Mouse (Mus musculus) limb, embryonic 11.5 days (tissue): ENCODE data around the gene Psmd5. TPM values are rescaled to one million over a fixed set of nuclear protein-coding genes. Genes with fewer than 3 reads are reported as not detected.

ENCODE experiments used
- ATAC-seq: fragments of 200-750 bp; cut with Nextera tagmentation; 2 replicates; pipeline ENCODE4 v1.8.0; 2017; ENCODE audit warnings: low read depth; ENCODE audit not compliant: insufficient number of reproducible peaks, low FRiP score, low TSS enrichment
- DNase-seq: peaks from one replicate; pipeline ENCODE4 v3.0.0-alpha.2; 2015; ENCODE audit warnings: low spot score
- H3K27ac ChIP-seq: fragments of 300-500 bp; sonication (generic); replicated peaks from 2 replicates; pipeline ENCODE4 v1.5.1; 2014; ENCODE audit warnings: low read depth, mild to moderate bottlenecking, low read length
- H3K27me3 ChIP-seq: fragments of 300-500 bp; sonication (generic); 2 replicates; pipeline ENCODE4 v1.6.1; 2014; ENCODE audit warnings: mild to moderate bottlenecking, low read length, mixed read lengths; ENCODE audit not compliant: control insufficient read depth, insufficient read depth
- H3K36me3 ChIP-seq: fragments of 300-500 bp; sonication (generic); 2 replicates; pipeline ENCODE4 v1.6.1; 2014; ENCODE audit warnings: mild to moderate bottlenecking, low read length, moderate library complexity, mixed read lengths; ENCODE audit not compliant: control insufficient read depth, insufficient read depth
- H3K4me1 ChIP-seq: fragments of 300-500 bp; sonication (generic); 2 replicates; pipeline ENCODE4 v1.6.1; 2014; ENCODE audit warnings: low read length, mixed read lengths; ENCODE audit not compliant: control insufficient read depth, insufficient read depth
- H3K4me2 ChIP-seq: fragments of 300-500 bp; sonication (generic); 2 replicates; pipeline ENCODE4 v1.6.1; 2014; ENCODE audit warnings: low read depth, mild to moderate bottlenecking, moderate library complexity; ENCODE audit not compliant: severe bottlenecking
- H3K4me3 ChIP-seq: fragments of 300-500 bp; sonication (generic); 2 replicates; pipeline ENCODE4 v1.5.1; 2014; ENCODE audit warnings: low read depth, low read length
- H3K9ac ChIP-seq: fragments of 300-500 bp; sonication (generic); 2 replicates; pipeline ENCODE4 v1.6.1; 2014; ENCODE audit warnings: mild to moderate bottlenecking, low read length
- H3K9me3 ChIP-seq: fragments of 300-500 bp; sonication (generic); 2 replicates; pipeline ENCODE4 v1.6.1; 2016; ENCODE audit warnings: low read length; ENCODE audit not compliant: control insufficient read depth
- WGBS: fragments of 180-500 bp; shearing (Covaris S2); extraction: QIAGEN DNeasy Blood & Tissue Kit; methylation state at CpG from one replicate; pipeline ENCODE4 v1.1.7; 2014; 5-methylcytosine and 5-hydroxymethylcytosine counted together
- polyA plus RNA-seq: library from polyadenylated mRNA; unstranded; fragments of >200 nt; fragmentation: Nextera tagmentation; extraction: Ambion mirVana; gene quantifications from 2 replicates; pipeline ENCODE4 v1.2.1, GENCODE M21; 2014

Gene Psmd5
- polyA plus RNA-seq, 1 experiment from 2014 or later, result 128 TPM

GRCm38 (mm10) chr2:34901726-34902125 lies 27.0 kb upstream of the Psmd5 start:
- Histone ChIP-seq H3K4me2 (no peak overlapping the region), H3K9ac (no peak overlapping the region), H3K4me3 (no peak overlapping the region), H3K4me1 (0 out of 2 replicates have a peak, but pooled peaks cover 7% of the 10 kb centered on the region), H3K9me3 (no peaks in the 10 kb centered on the region), H3K36me3 (no peaks in the 10 kb centered on the region), H3K27me3 (peaks cover 7% of the 10 kb centered on the region; the same call in 1 of the 2 replicates), H3K27ac (no peak overlapping the region)
- ATAC-seq (no peak), DNase-seq (no peak)
- WGBS, result 78% methylated on average over 4 of the region's 4 CpGs

GRCm38 (mm10) chr2:34900412-34900811 lies 25.6 kb upstream of the Psmd5 start:
- no peak for ATAC-seq
- Histone ChIP-seq H3K27ac (no peak overlapping the region), H3K4me3 (no peak overlapping the region), H3K4me2 (no peak overlapping the region), H3K9ac (no peak overlapping the region), H3K36me3 (no peaks in the 10 kb centered on the region), H3K9me3 (no peaks in the 10 kb centered on the region), H3K27me3 (0 out of 2 replicates have a peak, but pooled peaks cover 2% of the 10 kb centered on the region), H3K4me1 (0 out of 2 replicates have a peak, but pooled peaks cover 7% of the 10 kb centered on the region)
- 86% methylated on average over 1 of the region's 1 CpGs for WGBS
- DNase-seq, result no peak

GRCm38 (mm10) chr2:34899682-34900081 lies 24.9 kb upstream of the Psmd5 start:
- no peak overlapping the region for H3K27ac ChIP-seq
- 81% methylated on average over 11 of the region's 11 CpGs for WGBS

GRCm38 (mm10) chr2:34897820-34898219 lies 23.1 kb upstream of the Psmd5 start:
- H3K27me3 ChIP-seq, result 0 out of 2 replicates have a peak, but pooled peaks cover 2% of the 10 kb centered on the region
- no peaks in the 10 kb centered on the region for H3K4me1 ChIP-seq
- H3K4me3 ChIP-seq, result no peak overlapping the region
- ATAC-seq, result no peak
- H3K9me3 ChIP-seq, result no peaks in the 10 kb centered on the region
- 27% methylated on average over 10 of the region's 10 CpGs for WGBS
- no peak overlapping the region for H3K27ac ChIP-seq
- DNase-seq, result peak; percentile 30
- H3K4me2 ChIP-seq, result no peak overlapping the region
- H3K36me3 ChIP-seq, result no peaks in the 10 kb centered on the region
- H3K9ac ChIP-seq, result no peak overlapping the region

More at GRCm38 (mm10) chr2:34899682-34900081, 24.9 kb upstream of the Psmd5 start:
- DNase-seq (no peak), ATAC-seq (no peak)
- Histone ChIP-seq H3K4me2 (no peak overlapping the region), H3K9ac (no peak overlapping the region), H3K27me3 (0 out of 2 replicates have a peak, but pooled peaks cover 2% of the 10 kb centered on the region), H3K4me1 (0 out of 2 replicates have a peak, but pooled peaks cover 4% of the 10 kb centered on the region), H3K4me3 (no peak overlapping the region), H3K9me3 (no peaks in the 10 kb centered on the region), H3K36me3 (no peaks in the 10 kb centered on the region)

- Histone ChIP-seq H3K4me1 (no peaks in the 10 kb centered on the region), H3K4me2 (no peak overlapping the region), H3K36me3 (no peaks in the 10 kb centered on the region), H3K27ac (no peak overlapping the region), H3K27me3 (0 out of 2 replicates have a peak, but pooled peaks cover 2% of the 10 kb centered on the region), H3K4me3 (no peak overlapping the region), H3K9ac (no peak overlapping the region), H3K9me3 (no peaks in the 10 kb centered on the region)
- ATAC-seq (no peak), DNase-seq (no peak)
- WGBS, result 77% methylated on average over 17 of the region's 17 CpGs
Measured at GRCm38 (mm10) chr2:34896821-34897460, 22.2 kb upstream of the Psmd5 start.

GRCm38 (mm10) chr2:34895503-34896113 lies 20.8 kb upstream of the Psmd5 start:
- Histone ChIP-seq H3K4me3 (no peak overlapping the region), H3K27me3 (0 out of 2 replicates have a peak, but pooled peaks cover 2% of the 10 kb centered on the region), H3K4me2 (no peak overlapping the region), H3K36me3 (no peaks in the 10 kb centered on the region), H3K9me3 (no peaks in the 10 kb centered on the region), H3K4me1 (no peaks in the 10 kb centered on the region), H3K9ac (no peak overlapping the region), H3K27ac (no peak overlapping the region)
- DNase-seq (no peak), ATAC-seq (no peak)
- 78% methylated on average over 19 of the region's 19 CpGs for WGBS

- Histone ChIP-seq H3K27ac (no peak overlapping the region), H3K4me2 (no peak overlapping the region), H3K4me3 (no peak overlapping the region), H3K36me3 (no peaks in the 10 kb centered on the region), H3K9me3 (no peaks in the 10 kb centered on the region), H3K4me1 (no peaks in the 10 kb centered on the region), H3K9ac (no peak overlapping the region), H3K27me3 (0 out of 2 replicates have a peak, but pooled peaks cover 2% of the 10 kb centered on the region)
- ATAC-seq, result no peak
- DNase-seq, result no peak
- WGBS, result 77% methylated on average over 5 of the region's 5 CpGs
Measured at GRCm38 (mm10) chr2:34893950-34894349, 19.2 kb upstream of the Psmd5 start.

GRCm38 (mm10) chr2:34884186-34884585 lies 9.4 kb upstream of the Psmd5 start:
- Histone ChIP-seq H3K9ac (no peak overlapping the region), H3K27me3 (no peaks in the 10 kb centered on the region), H3K27ac (no peak overlapping the region), H3K36me3 (no peaks in the 10 kb centered on the region; the same call in 1 of the 2 replicates), H3K4me2 (no peak overlapping the region), H3K9me3 (no peaks in the 10 kb centered on the region), H3K4me3 (no peak overlapping the region), H3K4me1 (no peaks in the 10 kb centered on the region)
- ATAC-seq (no peak), DNase-seq (no peak)
- WGBS, result 82% methylated on average over 2 of the region's 2 CpGs
